Mouse (Mus musculus): Measurements from ENCODE around the gene Zcchc24.

Zcchc24 gene

DNA sequence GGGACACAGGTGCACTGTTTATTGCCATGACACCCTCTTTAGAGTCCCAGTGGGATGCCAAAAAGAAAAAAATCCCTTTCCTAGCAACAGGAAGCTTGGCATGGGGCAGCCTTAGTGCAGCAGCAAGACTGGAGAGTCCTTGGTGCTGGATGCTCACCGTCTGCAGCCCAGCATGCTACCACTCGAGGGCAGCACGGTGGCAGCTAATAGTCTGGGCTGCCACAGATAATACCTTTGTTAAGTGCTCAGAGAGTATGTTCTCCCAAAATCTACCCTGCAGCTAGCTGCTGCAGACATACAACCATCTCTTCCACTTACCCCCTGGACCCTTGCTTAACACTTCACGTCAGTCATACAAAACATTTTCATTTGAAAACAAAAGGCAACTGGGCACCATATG lies 55.4 kb downstream of the Zcchc24 start:
- DNase-seq, result peak; percentile 25

DNA sequence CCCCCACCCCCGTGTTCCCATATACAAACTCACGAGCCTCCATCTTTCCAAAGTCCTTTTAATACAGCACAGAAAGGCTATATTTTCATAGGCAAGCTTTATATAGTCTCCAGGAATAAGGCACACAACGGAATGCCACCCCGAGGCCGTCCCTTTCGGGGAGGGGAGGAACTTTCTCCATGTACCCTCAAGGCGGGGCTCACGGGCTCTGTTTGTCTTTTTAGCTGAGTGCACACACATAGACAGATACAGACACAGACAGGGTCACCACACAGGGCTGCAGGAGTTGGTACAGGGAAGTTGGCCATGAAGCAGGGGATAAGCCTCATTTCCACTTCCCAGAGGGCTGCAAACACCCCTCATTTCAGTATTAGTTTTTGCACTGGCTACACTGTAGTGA lies 57.2 kb downstream of the Zcchc24 start:
- DNase-seq, result no peak

- peak; percentile 27 for DNase-seq
These were observed 57.7 kb downstream of the Zcchc24 start for GRCm38 (mm10) chr14:25711177-25711576.

DNA sequence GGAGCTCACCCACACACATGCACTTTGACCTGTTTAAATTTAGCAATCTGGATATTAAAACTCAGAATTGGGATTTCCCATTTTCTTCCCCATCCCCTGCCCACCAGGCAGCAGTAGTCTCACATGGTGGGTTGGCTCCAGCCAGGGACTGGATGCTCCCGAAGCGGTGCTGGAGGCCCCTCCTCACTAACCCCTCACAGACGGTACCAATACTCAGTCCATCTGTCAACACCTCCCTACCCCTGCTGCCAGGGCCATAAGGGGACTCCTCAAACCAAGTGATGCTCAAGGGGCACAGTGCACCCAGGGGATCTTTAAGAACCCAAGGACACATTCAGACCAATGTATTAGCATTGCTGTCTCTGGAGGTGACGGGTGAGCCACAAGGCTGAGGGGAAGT lies 58.2 kb downstream of the Zcchc24 start:
- no peak for DNase-seq

DNA sequence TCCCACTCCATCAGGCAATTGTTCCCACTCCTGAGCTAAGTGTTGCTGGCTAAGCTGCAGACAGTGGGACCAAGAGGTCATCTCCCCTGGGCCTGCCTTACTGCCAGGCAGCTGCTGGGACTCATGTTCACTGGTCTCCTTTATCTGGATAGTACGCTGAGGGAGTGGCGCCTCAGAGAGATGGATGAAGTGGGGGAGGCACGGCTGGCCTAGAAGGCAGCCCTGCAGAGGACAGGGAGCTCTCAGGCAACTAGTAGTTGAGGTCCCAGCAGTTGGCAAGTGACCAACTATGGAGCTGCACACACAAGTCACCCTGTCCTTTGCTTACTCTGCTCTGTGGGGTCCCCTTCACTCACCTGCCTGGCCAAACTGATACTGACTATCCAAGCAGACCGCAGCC lies 58.8 kb downstream of the Zcchc24 start:
- peak; percentile 46 for DNase-seq

- no peak for DNase-seq
These were observed 59.9 kb downstream of the Zcchc24 start for GRCm38 (mm10) chr14:25708917-25709316.

DNA sequence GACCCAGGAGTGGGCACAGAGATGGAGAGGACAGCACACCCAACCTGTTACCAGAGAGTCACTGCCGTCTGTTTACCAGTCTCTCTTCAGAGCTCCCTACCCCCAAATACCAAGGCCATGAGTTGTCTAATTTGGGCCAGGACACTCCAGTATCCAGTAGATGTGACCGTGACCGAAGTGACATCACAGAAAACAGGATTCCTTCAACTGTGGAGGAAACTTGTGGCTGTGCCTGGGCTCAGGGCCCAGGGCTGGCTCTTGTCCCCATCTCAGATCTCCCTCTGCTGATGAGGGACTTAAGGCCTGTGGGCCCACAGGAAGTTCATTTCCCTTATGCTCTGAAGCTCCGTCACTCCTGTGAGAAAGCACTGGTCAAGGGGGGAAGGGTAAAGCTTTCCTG lies 60.4 kb downstream of the Zcchc24 start:
- DNase-seq, result no peak

DNA sequence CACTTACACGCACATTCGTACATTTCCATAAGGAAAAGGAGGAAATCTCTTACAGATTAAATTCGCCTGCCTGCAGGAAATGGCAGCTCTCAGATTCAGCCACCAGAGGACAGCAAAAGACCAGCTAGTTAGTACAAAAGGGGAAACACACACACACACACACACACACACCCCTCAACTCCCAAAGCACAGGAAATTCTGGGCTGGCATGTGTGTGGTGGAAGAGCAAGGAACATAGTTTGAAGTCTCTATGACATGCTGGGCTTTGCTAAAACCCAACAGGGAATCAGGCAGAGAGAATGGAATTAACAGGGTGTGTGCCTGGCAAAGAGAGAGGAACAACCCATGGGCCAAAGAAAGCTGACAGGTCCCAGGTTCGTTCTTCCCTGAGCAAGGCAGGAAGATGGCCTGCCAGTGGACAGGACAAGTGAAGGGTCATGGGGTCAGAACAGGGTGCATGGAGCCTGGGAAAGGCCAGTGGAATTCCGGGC lies 61.1 kb downstream of the Zcchc24 start:
- DNase-seq, result peak; percentile 45

- no peak for DNase-seq
These were observed 66.9 kb downstream of the Zcchc24 start for GRCm38 (mm10) chr14:25701986-25702385.

DNA sequence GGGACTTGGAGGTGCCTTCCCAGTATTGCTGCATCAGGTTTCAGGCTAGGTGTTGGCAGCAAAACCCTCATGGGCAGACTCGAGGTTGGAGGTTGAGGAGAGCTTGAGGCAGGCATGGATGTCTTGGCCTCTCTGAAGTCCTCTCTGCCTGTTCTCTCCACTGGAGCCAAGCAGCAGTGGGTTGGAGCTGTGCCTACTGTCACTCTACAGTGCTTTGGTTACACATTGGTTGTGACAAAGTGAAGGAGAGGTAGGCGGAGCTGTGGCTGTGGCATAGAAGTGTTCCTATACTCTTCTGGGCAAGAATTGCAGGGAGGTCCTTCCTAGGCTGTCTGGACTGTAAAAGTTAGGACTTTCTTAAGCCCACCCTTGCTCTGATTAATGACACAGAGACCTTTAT lies 72.5 kb downstream of the Zcchc24 start:
- no peak for DNase-seq

- DNase-seq, result peak; percentile 31
These were observed 73.8 kb downstream of the Zcchc24 start for GRCm38 (mm10) chr14:25695059-25695458.

- peak; percentile 50 for DNase-seq
These were observed 74.3 kb downstream of the Zcchc24 start for GRCm38 (mm10) chr14:25694569-25694897.

GRCm38 (mm10) chr14:25693888-25694568 lies 74.8 kb downstream of the Zcchc24 start, which contains the start of gene Ppif:
Gene Ppif (plus strand): TSS chr14:25694154.
- peak; percentile 96 for DNase-seq

- no peak for DNase-seq
These were observed 75.5 kb downstream of the Zcchc24 start for GRCm38 (mm10) chr14:25693271-25693887.

DNA sequence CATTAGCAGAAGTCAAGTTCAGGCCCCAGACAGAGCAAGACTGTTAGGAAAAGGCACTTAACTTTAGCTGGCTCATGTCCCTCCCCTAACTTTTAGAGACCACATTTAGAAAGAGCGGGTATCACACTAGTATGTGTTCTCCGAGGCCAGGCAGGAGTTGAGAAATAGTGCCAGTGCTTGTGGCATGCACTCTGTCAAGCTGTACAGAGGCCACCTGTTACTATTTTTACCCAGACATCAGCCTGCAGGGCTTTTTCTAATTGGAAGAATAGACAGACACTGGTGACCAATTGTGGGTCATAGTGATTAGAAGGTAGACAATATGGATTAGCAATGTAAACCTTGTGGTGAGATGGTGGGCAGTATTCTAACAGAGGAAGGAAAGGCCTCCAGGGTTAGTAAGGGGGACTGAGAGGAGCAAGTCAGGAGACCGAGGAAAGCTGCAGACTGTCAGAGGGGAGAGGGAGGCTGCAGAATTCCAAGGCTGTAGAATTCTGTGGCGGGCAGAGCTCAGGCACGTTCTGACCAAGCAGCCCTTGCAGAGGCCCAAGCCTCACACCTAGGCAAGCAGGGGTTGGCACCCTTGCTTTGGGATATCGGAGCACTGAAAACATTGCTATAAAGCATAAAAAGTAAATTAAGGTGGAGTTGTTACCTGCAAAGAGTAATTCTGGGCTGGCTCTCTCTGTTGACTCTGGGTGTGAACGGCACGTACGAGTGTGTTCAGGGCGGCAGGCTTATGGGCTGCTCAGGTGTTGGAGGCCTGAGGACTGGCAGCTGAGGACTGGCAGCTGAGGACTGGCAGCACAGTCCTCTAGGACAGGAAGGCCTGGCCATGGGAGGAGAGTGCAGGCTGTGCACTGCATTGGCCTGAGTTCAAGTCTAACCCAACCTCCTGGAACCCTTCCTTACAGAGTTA lies 81.6 kb downstream of the Zcchc24 start:
- no peak for DNase-seq

- no peak for DNase-seq
These were observed 82.5 kb downstream of the Zcchc24 start for GRCm38 (mm10) chr14:25686216-25686945.

DNA sequence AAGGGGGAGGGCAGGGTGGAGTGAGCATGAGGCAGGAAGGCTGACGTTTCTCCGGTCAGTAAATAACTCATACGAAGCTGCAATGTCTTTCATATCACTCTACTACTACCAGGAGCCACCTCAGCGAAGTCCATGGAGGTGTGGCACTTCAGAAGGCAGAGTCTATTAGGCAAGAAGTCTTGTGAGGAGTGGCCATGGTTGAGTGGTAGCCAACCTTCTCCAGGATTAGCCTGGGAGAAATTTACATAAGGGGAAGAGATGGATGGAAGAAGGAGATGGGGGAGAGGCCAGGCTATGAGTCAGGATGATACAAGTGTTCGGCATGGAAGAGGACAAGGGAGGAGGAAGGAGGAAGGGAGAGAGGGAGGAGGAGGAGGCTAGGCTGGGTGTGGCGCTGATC lies 86.8 kb downstream of the Zcchc24 start:
- no peak for DNase-seq

DNA sequence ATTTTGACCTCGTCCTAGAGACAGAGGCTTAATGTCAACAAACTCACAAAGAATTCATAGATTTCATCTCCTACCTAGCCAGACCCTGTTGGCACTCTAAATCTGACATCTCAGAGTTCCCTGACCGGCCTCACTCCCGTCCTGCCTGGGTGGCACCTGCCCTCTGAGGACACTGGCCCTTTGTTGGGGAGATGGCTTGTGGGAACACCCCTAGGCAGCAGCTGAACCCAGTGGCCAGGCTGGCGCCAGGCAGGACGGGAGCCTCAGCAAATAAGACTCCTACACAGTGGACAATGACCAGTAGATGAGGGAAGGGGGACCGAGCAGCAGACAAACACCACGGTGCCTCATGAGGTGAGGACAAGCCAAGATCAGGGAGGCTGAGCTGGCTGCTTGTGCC lies 89.2 kb downstream of the Zcchc24 start:
- DNase-seq, result no peak

DNA sequence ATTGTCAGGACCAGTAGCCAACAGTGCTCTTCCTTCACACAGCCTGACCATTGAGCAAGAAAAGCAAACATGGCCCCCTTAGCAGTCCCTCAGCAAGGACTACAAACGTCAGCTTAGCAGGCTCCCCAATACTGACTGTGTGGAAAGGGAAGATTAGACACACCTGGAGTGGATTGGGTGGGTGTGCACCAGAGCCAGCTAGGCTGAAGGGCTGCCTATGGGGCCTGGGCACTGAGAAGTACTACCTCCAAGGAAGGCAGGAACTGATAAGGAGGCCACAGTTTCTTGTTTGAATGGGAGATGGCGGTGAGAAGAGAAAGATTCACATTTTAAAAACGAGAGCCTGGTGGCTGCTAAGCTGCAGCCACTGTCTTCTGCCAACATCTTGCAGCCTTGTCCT lies 101.3 kb downstream of the Zcchc24 start:
- DNase-seq, result peak; percentile 51

GRCm38 (mm10) chr14:25666668-25667376 lies 102.0 kb downstream of the Zcchc24 start:
- DNase-seq, result no peak

GRCm38 (mm10) chr14:25665314-25665970 lies 103.4 kb downstream of the Zcchc24 start:
- no peak for DNase-seq

DNA sequence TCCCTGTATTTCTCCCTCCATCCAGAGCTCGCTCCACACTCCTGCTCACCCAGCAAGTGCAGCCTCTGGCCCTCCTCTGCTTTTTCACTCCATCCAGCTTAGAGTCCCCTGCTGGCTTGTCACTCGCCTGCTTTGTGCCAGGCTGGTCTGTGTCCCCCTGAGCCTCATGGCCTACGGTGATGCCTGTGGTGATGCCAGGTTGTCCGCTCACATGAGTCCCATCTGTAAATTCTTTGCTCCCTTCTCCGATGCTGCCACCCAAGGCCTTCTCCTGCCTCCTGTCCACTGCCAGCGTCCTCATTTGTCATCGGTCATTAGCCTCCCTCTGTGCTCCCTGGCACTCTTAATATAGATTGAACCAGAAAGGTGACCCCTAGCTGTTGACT lies 104.5 kb downstream of the Zcchc24 start:
- DNase-seq, result no peak

Data from liver (tissue).